Mouse (Mus musculus) hindbrain, postnatal 0 days (tissue): ENCODE measurements at regions not wholly inside any gene's neighbourhood (a gene's known extent, or its start where the extent isn't known, plus 50 kb on each side); places are given as distances from the start of the nearest gene placed in this dataset.

ENCODE experiments used
- ATAC-seq: fragments of 200-750 bp; cut with Nextera tagmentation; 2 replicates; pipeline ENCODE4 v1.8.0; 2017; ENCODE audit warnings: mild to moderate bottlenecking, moderate TSS enrichment, moderate library complexity
- DNase-seq: peaks from one replicate; pipeline ENCODE4 v3.0.0-alpha.2; 2015; ENCODE audit warnings: low spot score
- H3K27ac ChIP-seq: fragments of 300-500 bp; sonication (generic); 2 replicates; pipeline ENCODE4 v1.5.1; 2014; ENCODE audit warnings: mild to moderate bottlenecking
- H3K27me3 ChIP-seq: fragments of 300-500 bp; sonication (generic); 2 replicates; pipeline ENCODE4 v1.6.1; 2014; ENCODE audit warnings: low read length, mixed read lengths; ENCODE audit not compliant: insufficient read depth
- H3K36me3 ChIP-seq: fragments of 300-500 bp; sonication (generic); 2 replicates; pipeline ENCODE4 v1.6.1; 2014; ENCODE audit warnings: low read length, mixed read lengths; ENCODE audit not compliant: insufficient read depth
- H3K4me1 ChIP-seq: fragments of 300-500 bp; sonication (generic); 2 replicates; pipeline ENCODE4 v1.6.1; 2014; ENCODE audit warnings: antibody characterized with exemption, low read length, mixed read lengths; ENCODE audit not compliant: insufficient read depth
- H3K4me2 ChIP-seq: fragments of 300-500 bp; sonication (generic); 2 replicates; pipeline ENCODE4 v1.6.1; 2014; ENCODE audit warnings: low read depth, mild to moderate bottlenecking, low read length, moderate library complexity, mixed read lengths
- H3K4me3 ChIP-seq: fragments of 300-500 bp; sonication (generic); 2 replicates; pipeline ENCODE4 v1.5.1; 2014; ENCODE audit warnings: low read length
- H3K9ac ChIP-seq: fragments of 300-500 bp; sonication (generic); replicated peaks from 2 replicates; pipeline ENCODE4 v1.6.1; 2014; ENCODE audit warnings: mild to moderate bottlenecking, low read length, moderate library complexity, mixed read lengths
- H3K9me3 ChIP-seq: fragments of 300-500 bp; sonication (generic); 2 replicates; pipeline ENCODE4 v1.6.1; 2016; ENCODE audit warnings: low read length, mixed read lengths
- CTCF ChIP-seq: IDR thresholded peaks from 2 replicates; pipeline ENCODE4 v1.5.1; 2016; ENCODE audit warnings: antibody characterized with exemption, control low read depth, low read depth
- WGBS: fragments of 180-500 bp; shearing (Covaris S2); extraction: QIAGEN DNeasy Blood & Tissue Kit; methylation state at CpG from one replicate; pipeline ENCODE4 v1.1.7; 2014; 5-methylcytosine and 5-hydroxymethylcytosine counted together

GRCm38 (mm10) chr14:114697543-114697942 is 394.5 kb upstream of the Gpc5 start:
- H3K9ac ChIP-seq = no peak overlapping the region
- WGBS = 76% methylated on average over 4 of the region's 4 CpGs
- no peak overlapping the region for H3K4me2 ChIP-seq
- no peak overlapping the region for H3K4me3 ChIP-seq
- H3K4me1 ChIP-seq = no peaks in the 10 kb centered on the region
- ATAC-seq (no peak), DNase-seq (no peak)
- no peaks in the 10 kb centered on the region for H3K27me3 ChIP-seq
- H3K36me3 ChIP-seq = no peaks in the 10 kb centered on the region
- H3K9me3 ChIP-seq = no peaks in the 10 kb centered on the region
- no peak for TF ChIP-seq CTCF
- no peak overlapping the region for H3K27ac ChIP-seq

DNA sequence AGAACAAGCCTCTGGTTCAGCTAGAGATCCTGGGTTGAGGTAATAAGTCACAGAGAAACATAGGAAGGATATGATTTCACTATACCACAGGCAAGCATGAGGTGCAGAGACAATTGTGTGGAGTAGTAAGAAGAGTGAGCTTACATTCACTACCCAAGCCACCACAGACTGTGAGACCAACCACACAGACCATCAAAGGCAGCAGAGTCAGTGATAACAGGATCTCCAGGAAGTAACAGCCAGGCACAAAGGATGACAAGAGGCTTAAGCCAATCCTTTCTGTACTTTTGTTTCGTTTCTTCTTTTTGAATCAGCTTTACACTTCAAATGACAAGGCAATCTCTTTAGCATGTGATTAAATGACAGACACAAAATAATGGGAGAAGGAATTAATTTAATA is 368.9 kb upstream of the Gpc5 start:
- Histone ChIP-seq H3K9ac (no peak overlapping the region), H3K27me3 (no peaks in the 10 kb centered on the region), H3K4me1 (no peaks in the 10 kb centered on the region), H3K9me3 (no peaks in the 10 kb centered on the region), H3K36me3 (no peaks in the 10 kb centered on the region), H3K4me3 (no peak overlapping the region), H3K4me2 (no peak overlapping the region), H3K27ac (no peak overlapping the region)
- 46% methylated on average over 1 of the region's 1 CpGs for WGBS
- ATAC-seq (no peak), DNase-seq (no peak)
- TF ChIP-seq CTCF = no peak

- H3K36me3 ChIP-seq = no peaks in the 10 kb centered on the region
- H3K4me3 ChIP-seq = no peak overlapping the region
- ATAC-seq = no peak
- no peaks in the 10 kb centered on the region for H3K9me3 ChIP-seq
- no peaks in the 10 kb centered on the region for H3K27me3 ChIP-seq
- no peak overlapping the region for H3K27ac ChIP-seq
- no peak overlapping the region for H3K9ac ChIP-seq
- WGBS = 76% methylated on average over 5 of the region's 5 CpGs
- H3K4me2 ChIP-seq = no peak overlapping the region
- no peaks in the 10 kb centered on the region for H3K4me1 ChIP-seq
- DNase-seq = no peak
- no peak for TF ChIP-seq CTCF
These were observed 324.7 kb upstream of the Gpc5 start for GRCm38 (mm10) chr14:114767323-114767722.

DNA sequence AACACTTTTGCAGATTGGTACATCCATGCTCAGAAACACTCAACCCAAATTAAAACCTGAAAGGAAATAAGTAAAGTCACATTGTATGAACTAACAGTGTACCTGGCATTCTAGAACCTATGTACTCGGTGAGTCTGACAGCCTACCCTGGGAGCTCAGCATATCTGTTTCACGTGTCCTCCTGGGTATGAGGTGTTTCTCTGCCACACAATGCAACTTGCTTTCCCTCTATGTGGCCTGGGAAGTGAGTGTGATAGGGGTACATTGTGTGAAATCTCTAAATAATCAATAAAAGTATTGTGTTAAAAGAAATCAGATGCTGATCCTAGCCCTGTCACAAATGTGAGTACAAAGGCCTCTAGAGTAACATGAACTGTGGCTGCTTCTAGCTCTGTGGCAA is 315.3 kb upstream of the Gpc5 start:
- Histone ChIP-seq H3K9ac (no peak overlapping the region), H3K4me2 (no peak overlapping the region), H3K4me1 (no peaks in the 10 kb centered on the region), H3K27me3 (no peaks in the 10 kb centered on the region), H3K36me3 (no peaks in the 10 kb centered on the region), H3K9me3 (no peaks in the 10 kb centered on the region), H3K27ac (no peak overlapping the region), H3K4me3 (no peak overlapping the region)
- TF ChIP-seq CTCF = no peak
- 74% methylated on average over 2 of the region's 2 CpGs for WGBS
- ATAC-seq = no peak
- DNase-seq = no peak

DNA sequence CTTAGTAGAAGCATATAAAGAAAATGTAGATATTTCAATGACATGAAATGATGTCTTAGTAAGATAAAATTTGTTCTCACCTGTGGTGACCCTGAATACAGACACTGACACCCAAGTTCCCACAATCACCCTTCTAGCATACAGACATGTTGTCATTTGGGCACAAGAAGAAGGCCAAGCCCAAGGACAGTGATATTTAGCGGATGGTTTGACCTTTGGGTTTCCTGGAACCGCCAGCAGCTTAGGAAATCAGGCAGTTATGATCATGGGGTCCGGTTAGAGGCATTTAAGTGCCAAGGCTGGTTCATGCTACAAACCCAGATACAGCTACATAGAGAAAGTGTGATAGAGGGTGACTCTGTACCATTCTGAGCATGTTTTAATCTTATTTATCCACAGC is 310.2 kb upstream of the Gpc5 start:
- H3K9ac ChIP-seq = no peak overlapping the region
- 87% methylated on average over 3 of the region's 3 CpGs for WGBS
- ATAC-seq = no peak
- H3K4me3 ChIP-seq = no peak overlapping the region
- no peaks in the 10 kb centered on the region for H3K27me3 ChIP-seq
- no peak overlapping the region for H3K27ac ChIP-seq
- no peak for TF ChIP-seq CTCF
- H3K36me3 ChIP-seq = no peaks in the 10 kb centered on the region
- no peak for DNase-seq
- H3K4me1 ChIP-seq = no peaks in the 10 kb centered on the region
- no peaks in the 10 kb centered on the region for H3K9me3 ChIP-seq
- no peak overlapping the region for H3K4me2 ChIP-seq

- DNase-seq (peak; percentile 91), ATAC-seq (peak; percentile 80)
- Histone ChIP-seq H3K27ac (no peak overlapping the region), H3K4me1 (no peaks in the 10 kb centered on the region), H3K9ac (no peak overlapping the region), H3K4me3 (peak overlapping the region; percentile 11), H3K27me3 (no peaks in the 10 kb centered on the region), H3K4me2 (peak overlapping the region; percentile 35), H3K36me3 (no peaks in the 10 kb centered on the region), H3K9me3 (no peaks in the 10 kb centered on the region)
- peak; percentile 97 for TF ChIP-seq CTCF
- 20% methylated on average over 13 of the region's 13 CpGs for WGBS
These were observed 300.8 kb upstream of the Gpc5 start for GRCm38 (mm10) chr14:114790946-114791830.

- Histone ChIP-seq H3K27me3 (no peaks in the 10 kb centered on the region), H3K4me2 (no peak overlapping the region), H3K9ac (no peak overlapping the region), H3K27ac (no peak overlapping the region), H3K9me3 (no peaks in the 10 kb centered on the region), H3K36me3 (no peaks in the 10 kb centered on the region), H3K4me1 (no peaks in the 10 kb centered on the region), H3K4me3 (no peak overlapping the region)
- no peak for TF ChIP-seq CTCF
- no peak for DNase-seq
- 65% methylated on average over 4 of the region's 4 CpGs for WGBS
- ATAC-seq = no peak
These were observed 300.2 kb upstream of the Gpc5 start for GRCm38 (mm10) chr14:114791831-114792224.
